Mouse (Mus musculus): ENCODE results near the gene Casc3. TPM values are rescaled to one million over a fixed set of nuclear protein-coding genes. Genes with fewer than 3 reads are reported as not detected.

Gene Casc3
- polyA plus RNA-seq, 1 experiment = 30.2 TPM

DNA sequence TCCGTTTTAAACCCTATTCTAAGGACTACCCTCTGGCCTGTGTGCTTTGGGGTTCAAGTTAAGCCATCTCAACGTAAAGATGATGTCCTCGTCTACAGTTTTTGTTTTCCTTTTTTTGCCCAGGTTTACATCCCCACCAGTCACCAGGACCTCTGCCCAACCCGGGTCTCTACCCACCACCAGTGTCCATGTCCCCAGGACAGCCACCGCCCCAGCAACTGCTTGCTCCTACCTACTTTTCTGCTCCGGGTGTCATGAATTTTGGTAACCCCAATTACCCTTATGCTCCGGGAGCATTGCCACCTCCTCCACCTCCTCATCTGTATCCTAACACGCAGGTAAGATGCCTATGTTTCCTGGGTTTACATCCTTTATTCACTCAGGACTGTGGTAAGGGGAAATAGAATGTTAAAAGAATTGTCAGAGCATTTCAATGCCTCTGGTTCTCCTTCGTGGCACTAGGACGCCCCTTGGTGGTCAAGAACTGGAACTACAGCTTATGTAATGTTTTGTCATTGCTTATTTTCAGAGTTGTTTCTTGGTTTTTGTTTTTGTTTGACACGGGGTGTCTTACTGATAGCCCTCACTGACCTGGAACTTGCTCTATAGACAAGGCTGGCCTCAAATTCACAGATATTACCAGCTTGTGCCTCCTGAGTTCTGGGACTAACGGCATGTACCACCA is 24.5 kb downstream of the Casc3 start:
- Histone ChIP-seq H3K27me3 (ENCODE audit: control insufficient read depth, insufficient read depth, low read length) (no peaks in the 10 kb centered on the region), H3K36me3 (ENCODE audit: control insufficient read depth, insufficient read depth, low read length) (peaks cover 48% of the 10 kb centered on the region), H3K27ac (ENCODE audit: insufficient read depth, low read length) (no peak overlapping the region), H3K4me1 (ENCODE audit: control insufficient read depth, insufficient read depth, insufficient read length) (no peaks in the 10 kb centered on the region), H3K4me3 (ENCODE audit: extremely low read depth, insufficient read depth, insufficient read length) (no peak overlapping the region)
- DNase-seq (ENCODE audit: low read depth in 1 of 2, low spot score in 2 of 2) = peak; percentile 34 to 42
- no peak for TF ChIP-seq POLR2A (IDR thresholded peaks at IDR 0.05; ENCODE audit: low read depth, low read length)
- peak; percentile 58; the same call in 1 of the 2 replicates for TF ChIP-seq CTCF (IDR thresholded peaks at IDR 0.05; ENCODE audit: extremely low read depth, insufficient read depth, insufficient read length, insufficient replicate concordance)
- 68% methylated on average over 12 of the region's 12 CpGs for WGBS

DNA sequence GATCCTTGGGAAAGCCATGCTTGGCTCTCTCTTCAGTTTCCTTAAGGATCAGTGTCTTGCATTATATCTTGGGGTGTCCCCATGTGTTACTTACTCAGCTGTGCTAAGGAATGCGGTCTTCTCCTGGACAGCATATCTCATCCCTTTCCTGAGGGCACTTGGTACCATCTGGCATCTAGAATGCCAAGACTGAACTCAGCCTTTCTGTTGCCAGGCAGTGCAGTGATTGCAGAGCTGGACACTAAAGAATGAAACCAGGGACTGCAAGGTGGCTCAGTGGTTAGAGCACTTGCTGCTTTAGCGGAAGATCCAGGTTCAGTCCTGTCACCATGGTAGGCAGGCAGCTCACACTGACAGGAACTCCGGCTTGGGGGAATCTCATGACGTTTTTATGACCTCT is 25.2 kb downstream of the Casc3 start:
- Histone ChIP-seq H3K36me3 (ENCODE audit: control insufficient read depth, insufficient read depth, low read length) (peaks cover 47% of the 10 kb centered on the region), H3K27me3 (ENCODE audit: control insufficient read depth, insufficient read depth, low read length) (no peaks in the 10 kb centered on the region), H3K4me1 (ENCODE audit: control insufficient read depth, insufficient read depth, insufficient read length) (no peaks in the 10 kb centered on the region), H3K4me3 (ENCODE audit: extremely low read depth, insufficient read depth, insufficient read length) (no peak overlapping the region), H3K27ac (ENCODE audit: insufficient read depth, low read length) (no peak overlapping the region)
- WGBS = 94% methylated on average over 4 of the region's 4 CpGs
- TF ChIP-seq POLR2A (IDR thresholded peaks at IDR 0.05; ENCODE audit: low read depth, low read length) (no peak), CTCF (IDR thresholded peaks at IDR 0.05; ENCODE audit: extremely low read depth, insufficient read depth, insufficient read length, insufficient replicate concordance) (no peak)
- DNase-seq (ENCODE audit: low read depth in 1 of 2, low spot score in 2 of 2) = no peak

GRCm38 (mm10) chr11:98835296-98835695 is 30.6 kb downstream of the Casc3 start:
- H3K36me3 ChIP-seq (ENCODE audit: control insufficient read depth, insufficient read depth, low read length) = peaks cover 22% of the 10 kb centered on the region
- DNase-seq (ENCODE audit: low read depth in 1 of 2, low spot score in 2 of 2) = no peak
- 90% methylated on average over 5 of the region's 5 CpGs for WGBS
- no peak overlapping the region for H3K4me3 ChIP-seq (ENCODE audit: extremely low read depth, insufficient read depth, insufficient read length)
- peaks cover 4% of the 10 kb centered on the region; the same call in 1 of the 2 replicates for H3K27me3 ChIP-seq (ENCODE audit: control insufficient read depth, insufficient read depth, low read length)
- TF ChIP-seq POLR2A (IDR thresholded peaks at IDR 0.05; ENCODE audit: low read depth, low read length) = no peak
- no peak for TF ChIP-seq CTCF (IDR thresholded peaks at IDR 0.05; ENCODE audit: extremely low read depth, insufficient read depth, insufficient read length, insufficient replicate concordance)
- no peak overlapping the region for H3K27ac ChIP-seq (ENCODE audit: insufficient read depth, low read length)
- H3K4me1 ChIP-seq (ENCODE audit: control insufficient read depth, insufficient read depth, insufficient read length) = peaks cover 10% of the 10 kb centered on the region

- Histone ChIP-seq H3K27me3 (ENCODE audit: control insufficient read depth, insufficient read depth, low read length) (peaks cover 4% of the 10 kb centered on the region; the same call in 1 of the 2 replicates), H3K27ac (ENCODE audit: insufficient read depth, low read length) (no peak overlapping the region), H3K4me1 (ENCODE audit: control insufficient read depth, insufficient read depth, insufficient read length) (peaks cover 10% of the 10 kb centered on the region), H3K4me3 (ENCODE audit: extremely low read depth, insufficient read depth, insufficient read length) (no peak overlapping the region), H3K36me3 (ENCODE audit: control insufficient read depth, insufficient read depth, low read length) (peaks cover 22% of the 10 kb centered on the region)
- no peak for DNase-seq (ENCODE audit: low read depth in 1 of 2, low spot score in 2 of 2)
- WGBS = 77% methylated on average over 3 of the region's 3 CpGs
- TF ChIP-seq POLR2A (IDR thresholded peaks at IDR 0.05; ENCODE audit: low read depth, low read length) (no peak), CTCF (IDR thresholded peaks at IDR 0.05; ENCODE audit: extremely low read depth, insufficient read depth, insufficient read length, insufficient replicate concordance) (no peak)
These were observed 31.0 kb downstream of the Casc3 start for GRCm38 (mm10) chr11:98835725-98836124.

DNA sequence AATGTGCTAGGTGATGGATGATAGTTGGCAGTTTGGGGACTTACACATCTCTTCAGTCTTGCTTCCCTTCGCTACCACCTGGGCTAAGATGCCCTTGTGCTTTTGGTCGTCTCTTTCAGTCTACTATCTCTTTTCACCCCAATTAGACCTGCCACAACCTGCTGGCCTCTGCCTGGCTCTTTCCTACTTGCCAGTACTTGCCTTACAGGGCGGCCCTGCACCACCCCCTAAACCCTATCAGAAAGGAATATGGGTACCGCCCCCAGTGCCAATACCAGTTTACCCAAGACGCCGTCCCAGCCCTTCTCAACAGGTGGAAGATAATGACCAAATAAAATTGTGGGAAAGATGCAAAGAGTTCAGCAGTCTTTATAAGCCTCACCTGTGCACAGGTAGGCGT is 31.4 kb downstream of the Casc3 start:
- 49% methylated on average over 7 of the region's 7 CpGs for WGBS
- Histone ChIP-seq H3K4me3 (ENCODE audit: extremely low read depth, insufficient read depth, insufficient read length) (peak overlapping the region; percentile 26; the same call in 1 of the 2 replicates), H3K36me3 (ENCODE audit: control insufficient read depth, insufficient read depth, low read length) (peaks cover 20% of the 10 kb centered on the region), H3K27ac (ENCODE audit: insufficient read depth, low read length) (no peak overlapping the region), H3K4me1 (ENCODE audit: control insufficient read depth, insufficient read depth, insufficient read length) (peaks cover 10% of the 10 kb centered on the region), H3K27me3 (ENCODE audit: control insufficient read depth, insufficient read depth, low read length) (peaks cover 4% of the 10 kb centered on the region; the same call in 1 of the 2 replicates)
- TF ChIP-seq CTCF (IDR thresholded peaks at IDR 0.05; ENCODE audit: extremely low read depth, insufficient read depth, insufficient read length, insufficient replicate concordance) (no peak), POLR2A (IDR thresholded peaks at IDR 0.05; ENCODE audit: low read depth, low read length) (no peak)
- no peak for DNase-seq (ENCODE audit: low read depth in 1 of 2, low spot score in 2 of 2)

- no peak within 1 kb of the TSS for H3K27ac ChIP-seq (ENCODE audit: insufficient read depth, low read length)
- H3K27me3 ChIP-seq (ENCODE audit: control insufficient read depth, insufficient read depth, low read length) = peaks cover 4% of the 10 kb centered on the region; the same call in 1 of the 2 replicates
These were observed 32.0 kb downstream of the Casc3 start, which contains the start of gene Rapgefl1 for GRCm38 (mm10) chr11:98836651-98837141. Rapgefl1 (plus strand) TSS chr11:98836785.

More at GRCm38 (mm10) chr11:98836651-98837141, 32.0 kb downstream of the Casc3 start, which contains the start of gene Rapgefl1:
- 1% methylated on average over 46 of the region's 48 CpGs for WGBS
- peak within 1 kb of the TSS; percentile 73 for H3K4me3 ChIP-seq (ENCODE audit: extremely low read depth, insufficient read depth, insufficient read length)
- H3K36me3 ChIP-seq (ENCODE audit: control insufficient read depth, insufficient read depth, low read length) = peaks cover 16% of the 10 kb centered on the region
- H3K4me1 ChIP-seq (ENCODE audit: control insufficient read depth, insufficient read depth, insufficient read length) = peaks cover 10% of the 10 kb centered on the region
- TF ChIP-seq CTCF (IDR thresholded peaks at IDR 0.05; ENCODE audit: extremely low read depth, insufficient read depth, insufficient read length, insufficient replicate concordance) = no peak
- TF ChIP-seq POLR2A (IDR thresholded peaks at IDR 0.05; ENCODE audit: low read depth, low read length) = no peak
- peak; percentile 23 to 72 for DNase-seq (ENCODE audit: low read depth in 1 of 2, low spot score in 2 of 2)

Data from spleen, adult 2 months (tissue).